Mouse (Mus musculus) hindbrain, embryonic 11.5 days (tissue): ENCODE results near the gene Brpf3. TPM values are rescaled to one million over a fixed set of nuclear protein-coding genes. Genes with fewer than 3 reads are reported as not detected.

Source experiments
- ATAC-seq: fragments of 200-750 bp; cut with Nextera tagmentation; 2 replicates; pipeline ENCODE4 v1.8.0; 2017; ENCODE audit warnings: mild to moderate bottlenecking, moderate TSS enrichment, moderate library complexity; ENCODE audit not compliant: low FRiP score
- DNase-seq: peaks from one replicate; pipeline ENCODE4 v3.0.0-alpha.2; 2015; ENCODE audit warnings: low spot score
- H3K27ac ChIP-seq: fragments of 300-500 bp; sonication (generic); 2 replicates; pipeline ENCODE4 v1.5.1; 2014; ENCODE audit warnings: mild to moderate bottlenecking, low read depth, low read length
- H3K27me3 ChIP-seq: fragments of 300-500 bp; sonication (generic); 2 replicates; pipeline ENCODE4 v1.6.1; 2014; ENCODE audit warnings: mild to moderate bottlenecking, low read length, moderate library complexity, mixed read lengths; ENCODE audit not compliant: control insufficient read depth, insufficient read depth
- H3K36me3 ChIP-seq: fragments of 300-500 bp; sonication (generic); 2 replicates; pipeline ENCODE4 v1.6.1; 2014; ENCODE audit warnings: mild to moderate bottlenecking, low read length, moderate library complexity, mixed read lengths; ENCODE audit not compliant: control insufficient read depth, insufficient read depth
- H3K4me1 ChIP-seq: fragments of 300-500 bp; sonication (generic); replicated peaks from 2 replicates; pipeline ENCODE4 v1.6.1; 2014; ENCODE audit warnings: low read length, mixed read lengths; ENCODE audit not compliant: control insufficient read depth, insufficient read depth
- H3K4me2 ChIP-seq: fragments of 300-500 bp; sonication (generic); replicated peaks from 2 replicates; pipeline ENCODE4 v1.6.1; 2014; ENCODE audit warnings: mild to moderate bottlenecking, low read depth, low read length
- H3K4me3 ChIP-seq: fragments of 300-500 bp; sonication (generic); 2 replicates; pipeline ENCODE4 v1.5.1; 2014; ENCODE audit warnings: low read depth, low read length
- H3K9ac ChIP-seq: fragments of 300-500 bp; sonication (generic); 2 replicates; pipeline ENCODE4 v1.6.1; 2014; ENCODE audit warnings: low read depth, low read length
- H3K9me3 ChIP-seq: fragments of 300-500 bp; sonication (generic); 2 replicates; pipeline ENCODE4 v1.6.1; 2016; ENCODE audit warnings: low read length; ENCODE audit not compliant: control insufficient read depth
- WGBS: fragments of 180-500 bp; shearing (Covaris S2); extraction: QIAGEN DNeasy Blood & Tissue Kit; methylation state at CpG from one replicate; pipeline ENCODE4 v1.1.7; 2014; 5-methylcytosine and 5-hydroxymethylcytosine counted together
- polyA plus RNA-seq: library from polyadenylated mRNA; unstranded; fragments of >200 nt; fragmentation: Nextera tagmentation; extraction: Ambion mirVana; gene quantifications from 2 replicates; pipeline ENCODE4 v1.2.1, GENCODE M21; 2014

Gene Brpf3
- polyA plus RNA-seq, 1 experiment from 2014 or later, result 9.8 TPM

- Histone ChIP-seq H3K9ac (no peak overlapping the region), H3K36me3 (no peaks in the 10 kb centered on the region), H3K27me3 (no peaks in the 10 kb centered on the region), H3K4me1 (no peaks in the 10 kb centered on the region), H3K9me3 (no peaks in the 10 kb centered on the region), H3K4me3 (no peak overlapping the region), H3K4me2 (no peak overlapping the region), H3K27ac (no peak overlapping the region)
- ATAC-seq, result no peak
- no peak for DNase-seq
- 96% methylated on average over 5 of the region's 5 CpGs for WGBS
Observed at GRCm38 (mm10) chr17:28850511-28850910, 49.6 kb downstream of the Brpf3 start.

GRCm38 (mm10) chr17:28854377-28854776 lies 53.5 kb downstream of the Brpf3 start:
- H3K27ac ChIP-seq, result no peak overlapping the region
- H3K9me3 ChIP-seq, result peaks cover 2% of the 10 kb centered on the region; the same call in 1 of the 2 replicates
- no peak overlapping the region for H3K4me2 ChIP-seq
- no peaks in the 10 kb centered on the region for H3K27me3 ChIP-seq
- DNase-seq (no peak), ATAC-seq (no peak)
- H3K9ac ChIP-seq, result no peak overlapping the region
- H3K36me3 ChIP-seq, result no peaks in the 10 kb centered on the region
- H3K4me3 ChIP-seq, result no peak overlapping the region
- 82% methylated on average over 7 of the region's 7 CpGs for WGBS
- H3K4me1 ChIP-seq, result no peaks in the 10 kb centered on the region

GRCm38 (mm10) chr17:28855166-28855885 lies 54.4 kb downstream of the Brpf3 start:
- 78% methylated on average over 9 of the region's 9 CpGs for WGBS
- Histone ChIP-seq H3K4me1 (no peaks in the 10 kb centered on the region), H3K36me3 (no peaks in the 10 kb centered on the region), H3K4me3 (no peak overlapping the region), H3K9me3 (peaks cover 2% of the 10 kb centered on the region; the same call in 1 of the 2 replicates), H3K27ac (no peak overlapping the region), H3K9ac (no peak overlapping the region), H3K4me2 (no peak overlapping the region), H3K27me3 (no peaks in the 10 kb centered on the region)
- no peak for ATAC-seq
- DNase-seq, result peak; percentile 38

- Histone ChIP-seq H3K27me3 (no peaks in the 10 kb centered on the region), H3K27ac (no peak overlapping the region), H3K36me3 (no peaks in the 10 kb centered on the region), H3K4me2 (no peak overlapping the region), H3K9me3 (peaks cover 2% of the 10 kb centered on the region; the same call in 1 of the 2 replicates), H3K9ac (no peak overlapping the region), H3K4me3 (no peak overlapping the region), H3K4me1 (no peaks in the 10 kb centered on the region)
- no peak for ATAC-seq
- DNase-seq, result no peak
- WGBS, result 79% methylated on average over 3 of the region's 3 CpGs
Observed at GRCm38 (mm10) chr17:28856030-28856429, 55.1 kb downstream of the Brpf3 start.

- Histone ChIP-seq H3K4me1 (no peaks in the 10 kb centered on the region), H3K9me3 (peaks cover 2% of the 10 kb centered on the region; the same call in 1 of the 2 replicates), H3K4me2 (no peak within 1 kb of the TSS), H3K36me3 (no peaks in the 10 kb centered on the region), H3K9ac (no peak within 1 kb of the TSS), H3K27ac (no peak within 1 kb of the TSS), H3K4me3 (no peak within 1 kb of the TSS), H3K27me3 (no peaks in the 10 kb centered on the region)
- DNase-seq (peak; percentile 31), ATAC-seq (no peak)
- WGBS, result 38% methylated on average over 12 of the region's 12 CpGs
Observed at GRCm38 (mm10) chr17:28858205-28858604, 57.3 kb downstream of the Brpf3 start, which contains the start of gene Pnpla1. Pnpla1 (plus strand) TSS chr17:28858411.

GRCm38 (mm10) chr17:28863926-28864325 lies 63.0 kb downstream of the Brpf3 start:
- Histone ChIP-seq H3K27ac (no peak overlapping the region), H3K9me3 (no peaks in the 10 kb centered on the region), H3K4me3 (no peak overlapping the region), H3K27me3 (no peaks in the 10 kb centered on the region), H3K4me2 (no peak overlapping the region), H3K36me3 (no peaks in the 10 kb centered on the region), H3K9ac (no peak overlapping the region), H3K4me1 (no peaks in the 10 kb centered on the region)
- no peak for DNase-seq
- 78% methylated on average over 7 of the region's 7 CpGs for WGBS
- ATAC-seq, result no peak

GRCm38 (mm10) chr17:28864464-28864863 lies 63.6 kb downstream of the Brpf3 start:
- Histone ChIP-seq H3K27ac (no peak overlapping the region), H3K36me3 (no peaks in the 10 kb centered on the region), H3K4me1 (no peaks in the 10 kb centered on the region), H3K9ac (no peak overlapping the region), H3K27me3 (no peaks in the 10 kb centered on the region), H3K4me3 (no peak overlapping the region), H3K4me2 (no peak overlapping the region), H3K9me3 (no peaks in the 10 kb centered on the region)
- DNase-seq, result no peak
- ATAC-seq, result no peak
- 79% methylated on average over 6 of the region's 6 CpGs for WGBS

- no peak overlapping the region for H3K9ac ChIP-seq
- H3K4me3 ChIP-seq, result no peak overlapping the region
- no peak overlapping the region for H3K4me2 ChIP-seq
- no peaks in the 10 kb centered on the region for H3K27me3 ChIP-seq
- H3K9me3 ChIP-seq, result no peaks in the 10 kb centered on the region
- no peaks in the 10 kb centered on the region for H3K36me3 ChIP-seq
- no peak overlapping the region for H3K27ac ChIP-seq
- no peak for ATAC-seq
- H3K4me1 ChIP-seq, result no peaks in the 10 kb centered on the region
- DNase-seq, result no peak
Observed at GRCm38 (mm10) chr17:28866921-28867320, 66.0 kb downstream of the Brpf3 start.

GRCm38 (mm10) chr17:28867381-28867780 lies 66.5 kb downstream of the Brpf3 start:
- H3K4me3 ChIP-seq, result no peak overlapping the region
- ATAC-seq (no peak), DNase-seq (no peak)
- no peaks in the 10 kb centered on the region for H3K27me3 ChIP-seq
- 92% methylated on average over 4 of the region's 4 CpGs for WGBS
- no peak overlapping the region for H3K4me2 ChIP-seq
- no peaks in the 10 kb centered on the region for H3K36me3 ChIP-seq
- H3K9ac ChIP-seq, result no peak overlapping the region
- no peaks in the 10 kb centered on the region for H3K9me3 ChIP-seq
- H3K4me1 ChIP-seq, result no peaks in the 10 kb centered on the region
- no peak overlapping the region for H3K27ac ChIP-seq
